Mouse (Mus musculus): ENCODE measurements around the gene Pcgf5. TPM values are rescaled to one million over a fixed set of nuclear protein-coding genes. Genes with fewer than 3 reads are reported as not detected.
A peak's percentile ranks its signal among the peaks of the same experiment; 100 is the strongest.

Gene Pcgf5
- 19.0 and 29.5 TPM in 2 replicates for polyA plus RNA-seq (2012; ENCODE audit: insufficient read depth, insufficient read length, missing spikeins)

DNA sequence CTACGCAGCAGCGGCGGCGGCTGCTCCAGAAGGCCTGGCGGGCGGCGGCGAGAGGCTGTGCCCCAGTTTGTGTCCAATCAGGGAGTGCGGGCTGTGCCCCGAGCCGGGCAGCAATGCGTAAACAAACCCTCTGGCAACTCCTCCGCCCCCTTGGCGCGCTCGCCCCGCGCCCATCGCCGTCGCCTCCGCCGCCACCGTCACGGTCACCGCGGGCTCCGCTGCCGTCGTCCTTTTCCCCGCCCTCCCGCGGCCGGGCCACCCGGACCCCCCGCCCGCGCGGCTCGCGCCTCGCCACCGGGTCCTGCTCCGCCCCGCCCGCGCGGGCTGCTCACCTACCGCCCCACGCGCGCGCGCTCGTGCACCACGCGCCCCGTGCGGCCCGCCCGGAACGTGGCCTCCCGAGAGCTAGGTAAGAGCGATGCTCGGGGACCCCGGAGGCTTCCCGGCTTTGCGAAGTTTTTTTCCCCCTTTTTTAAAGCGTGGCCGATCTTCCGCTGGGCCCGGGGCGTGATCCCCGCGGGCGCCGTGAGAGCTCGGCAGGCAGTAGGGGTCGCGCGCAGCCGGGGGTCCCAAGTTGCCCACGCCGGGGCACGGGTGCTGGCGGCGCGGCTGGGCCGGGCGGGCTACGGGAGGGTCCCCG, at the start of gene Pcgf5:
Pcgf5 (plus strand) TSS at position 149 of the 640 bp plus-strand sequence.
- peak within 1 kb of the TSS; percentile 85 for H3K4me3 ChIP-seq (ENCODE audit: insufficient read depth, low read depth, low read length)
- no peaks in the 10 kb centered on the region for H3K4me1 ChIP-seq (ENCODE audit: control insufficient read depth, insufficient read depth, insufficient read length, low read length)
- H3K27ac ChIP-seq (replicated peaks; ENCODE audit: low read depth, low read length) = 0 out of 2 replicates have a peak within 1 kb of the TSS, but pooled peaks have one; percentile 12

DNA sequence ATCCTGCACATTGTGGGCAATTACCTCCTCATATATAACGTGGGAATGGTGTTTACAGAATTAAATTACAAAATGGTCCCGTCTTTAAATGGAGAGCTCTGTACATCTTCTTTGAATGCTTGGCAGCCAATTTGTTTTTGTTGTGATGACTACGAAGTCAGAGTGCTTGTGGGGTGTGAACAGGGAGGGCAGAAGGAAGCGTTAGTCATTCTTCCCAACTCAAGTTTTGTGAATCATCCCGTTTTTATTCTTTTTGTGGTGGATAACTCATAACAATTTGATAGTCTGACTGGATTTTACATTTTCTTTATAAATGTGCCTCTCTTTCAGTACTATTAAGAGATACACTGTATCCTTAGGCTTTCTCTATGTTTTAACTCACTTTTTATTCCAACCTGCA, 42.6 kb upstream of the Pcgf5 start:
- Histone ChIP-seq H3K4me1 (ENCODE audit: control insufficient read depth, insufficient read depth, insufficient read length, low read length) (no peaks in the 10 kb centered on the region), H3K27ac (replicated peaks; ENCODE audit: low read depth, low read length) (no peak overlapping the region), H3K4me3 (ENCODE audit: insufficient read depth, low read depth, low read length) (no peak overlapping the region)

DNA sequence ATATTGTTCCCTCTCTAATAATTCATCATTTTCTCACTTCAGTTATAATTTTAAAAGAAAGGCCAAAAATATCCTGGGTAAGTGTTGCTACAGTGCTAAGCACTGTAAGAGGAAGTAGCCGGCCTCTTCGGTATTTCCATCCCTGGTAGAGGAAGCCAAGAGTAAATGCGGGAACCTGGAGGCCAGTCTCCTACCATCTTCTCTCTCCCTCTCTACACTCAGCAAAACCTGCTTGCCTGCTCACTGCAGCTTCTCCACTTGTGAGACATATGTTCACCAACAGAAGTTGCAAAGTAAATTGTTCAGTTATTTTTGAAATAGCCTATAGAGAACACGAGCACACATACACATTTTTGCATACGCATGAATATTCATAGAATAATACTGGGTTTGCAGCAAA, 34.1 kb upstream of the Pcgf5 start:
- Histone ChIP-seq H3K4me1 (ENCODE audit: control insufficient read depth, insufficient read depth, insufficient read length, low read length) (no peaks in the 10 kb centered on the region), H3K4me3 (ENCODE audit: insufficient read depth, low read depth, low read length) (no peak overlapping the region), H3K27ac (replicated peaks; ENCODE audit: low read depth, low read length) (no peak overlapping the region)

DNA sequence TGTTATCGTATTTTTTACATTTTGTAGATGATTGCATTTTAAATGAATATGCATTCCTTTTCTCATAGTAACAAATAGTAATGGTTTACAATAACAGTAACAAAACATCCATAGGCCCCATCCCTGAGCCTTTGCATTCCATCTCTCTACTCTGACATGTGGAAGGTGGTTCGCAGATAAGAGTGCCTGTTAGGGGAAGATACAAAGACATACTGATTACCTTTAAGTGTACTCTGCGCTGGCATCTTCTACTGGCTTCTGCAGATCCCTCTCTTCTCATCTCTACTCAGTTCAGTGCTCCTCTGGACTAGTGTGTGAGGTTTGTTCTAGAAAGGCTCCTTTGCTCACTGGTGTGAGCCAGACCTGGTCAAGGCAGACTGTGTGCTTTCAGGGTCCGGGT, 28.4 kb upstream of the Pcgf5 start:
- Histone ChIP-seq H3K27ac (replicated peaks; ENCODE audit: low read depth, low read length) (no peak overlapping the region), H3K4me3 (ENCODE audit: insufficient read depth, low read depth, low read length) (no peak overlapping the region), H3K4me1 (ENCODE audit: control insufficient read depth, insufficient read depth, insufficient read length, low read length) (no peaks in the 10 kb centered on the region)

DNA sequence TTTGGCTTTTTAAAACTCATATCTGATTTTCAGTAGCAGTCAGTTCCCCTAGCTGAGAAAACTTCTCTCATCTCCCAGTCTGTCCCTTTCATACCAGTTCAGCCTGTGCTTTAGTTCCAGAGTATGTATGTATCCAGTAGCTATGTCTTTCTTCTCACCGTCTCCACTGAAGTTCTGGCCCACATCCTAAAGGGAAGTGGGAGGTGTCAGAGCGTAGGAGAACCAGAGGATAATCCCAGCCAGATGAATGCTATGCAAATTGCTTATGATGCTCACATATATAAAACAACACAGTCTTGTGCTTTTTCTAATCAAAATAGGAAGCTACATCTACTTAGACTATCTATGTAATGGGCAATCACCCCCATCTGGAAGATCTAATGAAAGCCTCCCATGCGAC, 27.0 kb upstream of the Pcgf5 start:
- no peak overlapping the region for H3K4me3 ChIP-seq (ENCODE audit: insufficient read depth, low read depth, low read length)
- no peak overlapping the region for H3K27ac ChIP-seq (replicated peaks; ENCODE audit: low read depth, low read length)
- H3K4me1 ChIP-seq (ENCODE audit: control insufficient read depth, insufficient read depth, insufficient read length, low read length) = no peaks in the 10 kb centered on the region

DNA sequence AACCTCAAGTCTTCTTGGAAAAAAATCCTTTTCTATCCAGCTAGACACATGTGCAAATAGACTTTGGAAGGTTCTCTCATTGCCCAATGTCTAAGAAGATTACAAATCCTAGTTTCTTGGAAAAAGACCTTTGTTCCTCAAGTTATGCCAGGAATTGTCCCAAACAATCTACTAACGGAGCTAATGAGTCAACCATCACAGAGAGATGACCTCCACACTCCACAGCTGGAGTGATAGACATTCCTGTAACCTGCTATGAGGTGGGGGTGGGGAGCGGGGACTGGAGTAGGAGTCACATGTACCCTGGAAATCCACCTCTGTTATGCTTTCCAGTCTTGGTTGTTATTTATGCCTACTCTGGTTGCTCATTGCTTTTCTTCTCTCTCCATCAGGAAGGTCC, 24.8 kb upstream of the Pcgf5 start:
- H3K27ac ChIP-seq (replicated peaks; ENCODE audit: low read depth, low read length) = no peak overlapping the region
- no peaks in the 10 kb centered on the region for H3K4me1 ChIP-seq (ENCODE audit: control insufficient read depth, insufficient read depth, insufficient read length, low read length)
- H3K4me3 ChIP-seq (ENCODE audit: insufficient read depth, low read depth, low read length) = no peak overlapping the region

DNA sequence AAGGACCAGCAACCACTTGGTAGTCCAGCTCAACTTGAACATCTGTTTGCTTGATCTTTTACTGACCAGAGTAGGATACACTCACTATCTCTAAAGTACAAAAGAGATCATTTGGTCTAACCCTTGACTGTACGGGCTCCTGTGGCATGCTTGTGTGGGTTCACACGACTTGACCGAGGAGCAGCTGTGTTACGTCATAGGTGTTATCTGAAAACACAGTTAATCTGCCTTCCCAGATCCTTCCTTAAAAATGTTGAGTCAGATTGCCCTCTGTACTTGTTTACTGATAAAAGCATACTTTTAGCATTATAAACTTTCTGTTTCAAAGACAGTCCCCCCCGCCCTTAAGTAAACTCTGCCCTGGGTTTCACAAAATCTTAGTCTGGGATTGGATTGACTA, 19.4 kb upstream of the Pcgf5 start:
- Histone ChIP-seq H3K4me3 (ENCODE audit: insufficient read depth, low read depth, low read length) (no peak overlapping the region), H3K27ac (replicated peaks; ENCODE audit: low read depth, low read length) (no peak overlapping the region), H3K4me1 (ENCODE audit: control insufficient read depth, insufficient read depth, insufficient read length, low read length) (no peaks in the 10 kb centered on the region)

DNA sequence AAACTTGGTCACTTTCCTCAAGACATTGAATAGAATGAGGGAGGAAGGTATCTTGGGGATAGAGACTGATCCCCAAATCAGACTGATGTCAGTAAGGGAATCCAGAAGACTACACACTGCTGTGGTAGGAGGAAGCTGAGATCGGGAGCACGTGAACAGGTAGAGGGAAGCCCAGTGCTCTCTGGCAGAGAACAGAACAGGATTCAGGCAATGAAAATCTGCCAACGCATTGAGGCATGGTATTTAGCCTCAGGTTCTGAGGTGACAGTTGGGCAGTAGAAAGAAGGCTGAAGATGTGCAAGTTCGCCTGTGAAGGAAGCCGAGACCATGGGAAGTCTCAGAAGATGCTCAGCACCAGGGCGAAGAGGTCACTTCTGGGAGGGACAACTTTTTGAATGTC, 733 bp upstream of the Pcgf5 start:
- no peak overlapping the region for H3K27ac ChIP-seq (replicated peaks; ENCODE audit: low read depth, low read length)

DNA sequence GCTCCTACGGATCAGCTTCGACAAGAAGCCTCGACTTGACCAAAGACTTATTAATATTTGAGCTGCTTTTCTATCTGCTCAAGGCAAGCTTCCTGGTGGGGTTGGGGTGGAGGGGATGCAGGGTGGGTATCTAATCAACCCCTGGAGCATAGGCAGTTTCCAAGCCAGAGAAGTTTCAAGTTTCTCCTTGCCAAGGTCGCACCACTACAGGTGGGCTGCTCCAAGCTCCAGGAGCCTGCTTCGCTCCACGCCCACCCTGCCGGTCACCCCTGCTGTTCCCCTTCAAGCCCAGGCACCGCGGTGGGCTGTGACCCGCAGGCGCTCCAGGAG, 313 bp upstream of the Pcgf5 start:
- Histone ChIP-seq H3K4me1 (ENCODE audit: control insufficient read depth, insufficient read depth, insufficient read length, low read length) (no peaks in the 10 kb centered on the region), H3K27ac (replicated peaks; ENCODE audit: low read depth, low read length) (no peak overlapping the region), H3K4me3 (ENCODE audit: insufficient read depth, low read depth, low read length) (peak overlapping the region; percentile 85)

More for the DNA sequence above, 733 bp upstream of the Pcgf5 start:
- H3K4me1 ChIP-seq (ENCODE audit: control insufficient read depth, insufficient read depth, insufficient read length, low read length) = no peaks in the 10 kb centered on the region
- peak overlapping the region; percentile 85 for H3K4me3 ChIP-seq (ENCODE audit: insufficient read depth, low read depth, low read length)

DNA sequence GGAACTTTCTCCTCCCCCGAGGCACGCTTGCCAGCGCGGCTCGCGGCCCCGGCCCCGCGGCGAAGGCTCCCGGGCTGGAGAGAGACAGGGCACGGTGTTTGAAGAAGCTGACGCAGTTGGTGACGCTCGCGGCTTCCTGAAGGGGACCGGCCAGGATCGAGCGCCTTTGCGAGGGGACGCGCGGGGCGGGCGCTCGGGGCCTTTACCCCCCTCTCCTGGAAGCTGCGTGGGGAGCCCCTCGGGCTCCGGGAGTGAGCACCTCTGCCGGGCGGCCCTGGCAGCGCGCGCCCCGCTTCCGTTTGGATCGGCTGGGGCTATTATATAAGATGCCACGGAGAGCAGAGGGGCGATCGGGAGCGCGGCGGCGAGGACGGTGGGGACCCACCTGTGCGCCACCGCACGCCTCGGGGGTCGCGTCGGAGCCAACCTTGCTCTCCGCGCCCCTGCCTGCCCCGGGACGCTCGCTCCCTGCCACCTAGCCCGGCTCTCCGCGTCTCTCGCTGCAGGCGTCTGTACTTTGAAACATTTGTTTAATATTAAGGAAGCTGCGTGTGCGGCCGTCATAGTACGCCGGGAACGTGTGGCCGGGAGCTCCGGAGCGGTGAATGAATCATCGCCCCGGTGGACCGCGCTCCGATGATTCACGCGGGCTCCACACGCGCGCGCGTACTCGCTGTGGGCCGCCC, 835 bp downstream of the Pcgf5 start:
- no peaks in the 10 kb centered on the region for H3K4me1 ChIP-seq (ENCODE audit: control insufficient read depth, insufficient read depth, insufficient read length, low read length)
- peak overlapping the region; percentile 85 for H3K4me3 ChIP-seq (ENCODE audit: insufficient read depth, low read depth, low read length)
- 0 out of 2 replicates have a peak overlapping the region, but pooled peaks have one; percentile 12 for H3K27ac ChIP-seq (replicated peaks; ENCODE audit: low read depth, low read length)

DNA sequence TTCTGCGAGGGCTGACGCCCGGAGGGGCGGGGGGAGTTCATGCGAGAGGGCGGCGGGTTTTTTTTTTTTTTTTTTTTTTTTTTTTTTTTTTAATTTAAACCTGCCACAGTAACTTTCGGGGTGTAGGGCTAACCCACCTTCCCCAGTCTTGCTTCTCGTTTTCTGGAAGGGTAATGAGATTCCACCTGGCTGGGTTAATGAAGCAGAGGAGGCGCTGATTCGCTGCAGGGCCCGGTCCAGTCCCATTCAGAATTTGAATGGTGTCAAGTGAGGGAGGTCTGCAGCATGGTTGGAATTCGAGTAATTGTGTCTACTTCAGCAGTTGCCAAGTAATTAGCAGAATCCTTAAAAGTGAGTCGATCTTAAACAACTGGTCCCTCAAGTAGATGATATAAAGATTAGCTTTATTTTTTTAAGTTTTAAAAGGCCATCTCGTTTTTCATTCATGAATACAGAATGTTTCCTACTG, 1.4 kb downstream of the Pcgf5 start:
- H3K27ac ChIP-seq (replicated peaks; ENCODE audit: low read depth, low read length) = no peak overlapping the region
- peak overlapping the region; percentile 85 for H3K4me3 ChIP-seq (ENCODE audit: insufficient read depth, low read depth, low read length)
- H3K4me1 ChIP-seq (ENCODE audit: control insufficient read depth, insufficient read depth, insufficient read length, low read length) = no peaks in the 10 kb centered on the region

DNA sequence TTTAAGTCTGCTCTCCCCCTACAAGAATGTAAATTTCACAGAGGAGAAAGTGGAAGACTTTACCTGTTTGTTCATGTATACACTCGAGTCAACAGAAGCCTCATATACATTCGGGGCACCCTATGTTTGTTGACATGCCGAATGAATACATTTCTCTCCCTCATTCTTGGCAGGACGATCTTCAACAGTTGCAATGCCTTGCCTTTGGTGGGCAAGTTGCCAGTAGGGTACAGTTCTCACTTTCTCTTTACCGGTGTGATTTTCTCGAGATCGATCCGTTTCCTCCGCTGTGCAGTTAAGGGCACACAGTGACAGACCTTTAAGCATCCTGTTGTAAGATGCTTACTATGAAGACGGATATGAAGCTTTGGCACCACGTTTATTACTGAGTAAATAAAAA, 2.1 kb downstream of the Pcgf5 start:
- no peaks in the 10 kb centered on the region for H3K4me1 ChIP-seq (ENCODE audit: control insufficient read depth, insufficient read depth, insufficient read length, low read length)
- H3K4me3 ChIP-seq (ENCODE audit: insufficient read depth, low read depth, low read length) = no peak overlapping the region
- no peak overlapping the region for H3K27ac ChIP-seq (replicated peaks; ENCODE audit: low read depth, low read length)

DNA sequence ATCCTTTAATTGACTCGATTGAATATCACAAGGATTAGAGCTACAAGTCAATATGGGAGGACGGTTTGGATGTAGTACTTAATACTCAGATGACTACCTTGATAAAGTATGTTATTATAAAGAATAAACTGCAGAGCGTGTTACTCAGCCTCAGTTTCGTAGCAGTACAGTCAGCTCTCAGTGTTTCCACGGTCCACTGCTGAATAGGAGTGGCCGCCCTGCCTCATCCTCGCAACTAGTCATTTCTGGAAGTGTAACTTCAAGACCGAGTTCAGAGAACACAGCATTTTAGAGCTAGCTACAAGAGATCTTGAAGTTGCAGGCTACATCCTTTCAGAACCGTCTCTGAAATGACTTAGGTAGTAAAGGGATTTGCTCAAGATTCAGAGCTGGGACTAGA, 2.8 kb downstream of the Pcgf5 start:
- Histone ChIP-seq H3K4me1 (ENCODE audit: control insufficient read depth, insufficient read depth, insufficient read length, low read length) (no peaks in the 10 kb centered on the region), H3K4me3 (ENCODE audit: insufficient read depth, low read depth, low read length) (no peak overlapping the region), H3K27ac (replicated peaks; ENCODE audit: low read depth, low read length) (no peak overlapping the region)

DNA sequence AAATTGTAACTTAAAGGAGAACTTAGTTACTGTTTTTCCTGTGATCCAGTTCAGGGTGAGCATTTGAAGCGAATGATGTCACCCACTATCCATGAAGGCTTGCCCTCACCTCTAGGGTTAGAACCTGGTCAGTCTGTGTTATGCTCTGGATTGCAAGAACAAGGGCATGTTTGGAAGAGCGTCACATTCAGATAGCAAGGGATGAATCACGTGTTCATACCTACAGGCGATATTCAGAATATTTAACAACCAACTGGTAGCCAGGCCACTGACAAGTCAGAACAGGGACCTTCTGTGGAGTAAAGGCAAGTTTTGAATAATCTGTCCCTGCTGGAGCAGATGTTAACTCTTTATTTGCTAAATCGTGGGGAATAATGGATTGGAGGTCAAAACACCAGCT, 14.4 kb downstream of the Pcgf5 start:
- Histone ChIP-seq H3K27ac (replicated peaks; ENCODE audit: low read depth, low read length) (no peak overlapping the region), H3K4me3 (ENCODE audit: insufficient read depth, low read depth, low read length) (no peak overlapping the region), H3K4me1 (ENCODE audit: control insufficient read depth, insufficient read depth, insufficient read length, low read length) (no peaks in the 10 kb centered on the region)

DNA sequence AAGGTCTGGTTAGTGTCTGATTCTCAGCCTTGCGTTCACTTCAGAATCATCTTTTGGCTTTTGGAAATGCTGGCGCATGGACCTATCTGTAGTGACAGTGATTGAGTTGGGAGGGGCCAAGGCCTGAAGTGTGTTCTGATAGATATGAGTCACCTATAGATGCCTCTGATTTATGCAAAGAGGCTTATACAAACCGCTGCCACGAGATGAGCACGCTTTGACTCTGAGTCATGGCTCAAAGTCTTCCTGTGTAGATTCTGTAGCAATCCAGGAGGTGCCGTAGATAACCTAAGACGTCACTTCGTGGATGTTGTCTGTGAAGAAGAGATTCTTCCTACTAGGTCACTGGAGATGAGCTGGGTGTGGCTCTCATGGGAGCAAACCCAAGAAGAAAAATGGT, 16.6 kb downstream of the Pcgf5 start:
- Histone ChIP-seq H3K27ac (replicated peaks; ENCODE audit: low read depth, low read length) (no peak overlapping the region), H3K4me3 (ENCODE audit: insufficient read depth, low read depth, low read length) (no peak overlapping the region), H3K4me1 (ENCODE audit: control insufficient read depth, insufficient read depth, insufficient read length, low read length) (no peaks in the 10 kb centered on the region)

DNA sequence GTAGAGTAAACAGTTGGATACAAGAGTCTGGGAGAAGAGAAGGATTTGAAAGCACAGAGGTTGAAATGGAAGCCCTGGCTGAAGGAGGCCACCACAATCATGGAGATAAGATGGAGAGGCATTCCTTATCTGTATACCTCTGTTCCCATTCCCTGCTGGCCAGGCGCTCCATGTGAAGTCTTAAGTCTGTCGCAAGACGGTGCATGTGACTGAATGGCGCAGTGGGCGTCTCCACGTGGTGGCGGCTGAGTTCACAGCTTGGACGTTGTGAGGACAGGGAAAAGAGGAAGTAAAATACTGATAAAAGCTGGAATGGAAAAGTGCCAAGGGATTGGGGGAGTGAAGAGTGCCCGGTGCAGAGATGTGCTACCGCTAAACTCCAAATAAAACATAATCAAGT, 23.4 kb downstream of the Pcgf5 start:
- no peak overlapping the region for H3K27ac ChIP-seq (replicated peaks; ENCODE audit: low read depth, low read length)
- 0 out of 2 replicates have a peak, but pooled peaks cover 3% of the 10 kb centered on the region for H3K4me1 ChIP-seq (ENCODE audit: control insufficient read depth, insufficient read depth, insufficient read length, low read length)
- H3K4me3 ChIP-seq (ENCODE audit: insufficient read depth, low read depth, low read length) = no peak overlapping the region

Measured in brown adipose tissue, adult 24 weeks (tissue).